Mouse (Mus musculus) liver, adult 2 months (tissue): ENCODE results near the gene Hoxb2. TPM values are rescaled to one million over a fixed set of nuclear protein-coding genes. Genes with fewer than 3 reads are reported as not detected.
A peak's percentile ranks its signal among the peaks of the same experiment; 100 is the strongest.

Experiments
- DNase-seq: peaks from one replicate; pipeline ENCODE4 v3.0.0-alpha.2; 2011; ENCODE audit warnings: low read depth, low spot score; ENCODE audit errors: extremely low read depth
- H3K27ac ChIP-seq: fragments of 200-500 bp; replicated peaks from 2 replicates; pipeline ENCODE4 v1.5.1; 2012; ENCODE audit warnings: low read depth, mild to moderate bottlenecking, control low read depth, inconsistent platforms, low read length; ENCODE audit not compliant: insufficient read depth
- H3K27me3 ChIP-seq: fragments of 200-500 bp; 2 replicates; pipeline ENCODE4 v1.6.1; 2012; ENCODE audit warnings: mild to moderate bottlenecking, moderate library complexity, low read length, inconsistent platforms; ENCODE audit not compliant: control insufficient read depth, insufficient read depth
- H3K36me3 ChIP-seq: fragments of 200-500 bp; 2 replicates; pipeline ENCODE4 v1.6.1; 2012; ENCODE audit warnings: low read length, inconsistent platforms; ENCODE audit not compliant: control insufficient read depth, insufficient read depth
- H3K4me1 ChIP-seq: fragments of 200-500 bp; 2 replicates; pipeline ENCODE4 v1.6.1; 2011; ENCODE audit warnings: low read length; ENCODE audit not compliant: control insufficient read depth, insufficient read depth
- H3K4me3 ChIP-seq: fragments of 200-500 bp; 2 replicates; pipeline ENCODE4 v1.5.1; 2011; ENCODE audit warnings: low read depth, mild to moderate bottlenecking, control low read depth, low read length, moderate library complexity; ENCODE audit not compliant: insufficient read depth
- H3K79me2 ChIP-seq: fragments of 200-500 bp; 2 replicates; pipeline ENCODE4 v1.6.1; 2012; ENCODE audit warnings: inconsistent platforms, mild to moderate bottlenecking, low read length, moderate library complexity; ENCODE audit not compliant: control insufficient read depth, insufficient read depth
- H3K9ac ChIP-seq: fragments of 200-500 bp; 2 replicates; pipeline ENCODE4 v1.6.1; 2012; ENCODE audit warnings: low read depth, mild to moderate bottlenecking, control low read depth, inconsistent platforms, low read length
- CTCF ChIP-seq: fragments of 200-500 bp; IDR thresholded peaks from 2 replicates; pipeline ENCODE4 v1.5.1; 2011; ENCODE audit warnings: low read depth, low read length, control low read depth
- POLR2A ChIP-seq: fragments of 200-500 bp; IDR thresholded peaks from 2 replicates; pipeline ENCODE4 v1.6.1; 2011; ENCODE audit warnings: low read length, control low read depth; ENCODE audit not compliant: insufficient read depth; ENCODE audit errors: extremely low read depth
- WGBS: fragments of 180-500 bp; shearing (Covaris S2); methylation state at CpG from one replicate; pipeline ENCODE4 v1.1.7; 2018; 5-methylcytosine and 5-hydroxymethylcytosine counted together
- polyA plus RNA-seq: library from polyadenylated mRNA; depleted of rRNA; stranded (reverse); fragments of >200 nt; gene quantifications from 2 replicates; pipeline ENCODE4 v1.2.3, GENCODE M21; 2012
- total RNA-seq: library from RNA; depleted of rRNA; stranded (reverse); fragments of >200 nt; gene quantifications from 2 replicates; pipeline ENCODE4 v1.2.3, GENCODE M21; 2014

The Hoxb2 gene
- total and polyA plus RNA-seq, 2 experiments = 0.46 to 1.3 TPM

DNA sequence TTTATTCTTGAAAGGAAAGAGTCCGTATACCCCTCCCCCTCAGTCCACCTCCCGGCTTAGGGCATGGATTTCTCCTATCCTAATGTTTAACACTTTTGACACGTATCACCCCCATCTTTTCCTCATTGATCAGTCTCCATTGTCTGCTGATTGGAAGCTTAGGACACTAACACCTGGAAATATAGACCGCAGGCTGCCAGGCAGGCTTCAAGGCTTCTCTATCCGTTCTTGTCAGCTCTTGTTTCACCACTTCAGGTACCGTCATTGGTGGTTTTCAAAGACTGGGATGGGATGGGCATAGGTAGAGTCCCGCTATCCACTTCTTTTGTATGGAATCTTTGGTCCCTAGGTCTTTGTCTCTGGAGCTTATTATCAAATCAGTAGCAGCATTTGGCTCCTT is 23.2 kb upstream of the Hoxb2 start:
- Histone ChIP-seq H3K36me3 (no peaks in the 10 kb centered on the region), H3K4me3 (no peak overlapping the region), H3K9ac (no peak overlapping the region), H3K4me1 (no peaks in the 10 kb centered on the region), H3K79me2 (no peaks in the 10 kb centered on the region), H3K27ac (no peak overlapping the region), H3K27me3 (peaks cover 5% of the 10 kb centered on the region; the same call in 1 of the 2 replicates)
- no peak for TF ChIP-seq CTCF
- TF ChIP-seq POLR2A = no peak
- 26% methylated on average over 7 of the region's 7 CpGs for WGBS
- no peak for DNase-seq

DNA sequence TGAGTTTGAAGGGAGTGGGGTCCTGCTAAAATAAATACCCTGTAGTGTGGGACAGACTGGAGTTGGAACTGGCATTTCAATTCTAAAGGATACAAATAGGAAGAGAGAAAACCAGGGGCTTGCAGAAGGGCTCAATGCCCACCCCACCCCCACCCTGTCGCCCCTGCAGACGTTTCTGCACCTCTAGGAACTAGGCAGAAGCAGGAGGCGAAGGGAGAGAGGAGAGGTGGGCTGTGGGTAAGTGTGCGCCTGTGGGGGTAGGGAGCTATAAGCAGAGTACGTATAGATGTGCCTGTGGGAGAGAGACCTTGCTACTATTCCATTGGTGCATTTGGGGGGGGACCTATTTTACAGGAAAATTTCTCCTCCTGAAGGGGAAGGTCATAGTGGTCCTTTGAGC is 22.6 kb upstream of the Hoxb2 start:
- Histone ChIP-seq H3K9ac (no peak overlapping the region), H3K79me2 (no peaks in the 10 kb centered on the region), H3K27me3 (peaks cover 8% of the 10 kb centered on the region; the same call in 1 of the 2 replicates), H3K36me3 (no peaks in the 10 kb centered on the region), H3K4me3 (no peak overlapping the region), H3K27ac (no peak overlapping the region), H3K4me1 (no peaks in the 10 kb centered on the region)
- 21% methylated on average over 5 of the region's 5 CpGs for WGBS
- no peak for DNase-seq
- TF ChIP-seq CTCF (no peak), POLR2A (no peak)

DNA sequence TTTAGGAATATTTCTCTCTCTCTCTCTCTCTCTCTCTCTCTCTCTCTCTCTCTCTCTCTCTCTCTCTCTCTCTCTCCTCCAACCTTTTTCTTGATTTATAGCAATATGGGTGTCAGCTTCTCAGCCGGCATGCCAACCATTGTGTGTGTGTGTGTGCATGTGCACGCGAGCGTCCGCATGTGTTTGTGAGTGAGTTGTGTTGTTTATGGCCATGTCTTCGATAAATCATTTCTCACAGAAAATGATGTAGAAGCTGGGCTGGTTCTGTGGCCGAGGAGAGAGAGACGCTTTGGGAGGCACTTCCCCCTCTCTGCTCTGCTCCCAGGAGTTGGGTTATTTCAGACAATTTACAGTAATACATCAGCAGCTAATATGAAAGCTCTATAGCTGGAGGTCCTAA is 21.7 kb upstream of the Hoxb2 start:
- TF ChIP-seq POLR2A (no peak), CTCF (no peak)
- peaks cover 13% of the 10 kb centered on the region; the same call in 1 of the 2 replicates for H3K27me3 ChIP-seq
- no peaks in the 10 kb centered on the region for H3K36me3 ChIP-seq
- no peak overlapping the region for H3K9ac ChIP-seq
- no peak overlapping the region for H3K4me3 ChIP-seq
- no peak overlapping the region for H3K27ac ChIP-seq
- DNase-seq = no peak
- WGBS = 28% methylated on average over 8 of the region's 8 CpGs
- H3K4me1 ChIP-seq = no peaks in the 10 kb centered on the region
- H3K79me2 ChIP-seq = no peaks in the 10 kb centered on the region

DNA sequence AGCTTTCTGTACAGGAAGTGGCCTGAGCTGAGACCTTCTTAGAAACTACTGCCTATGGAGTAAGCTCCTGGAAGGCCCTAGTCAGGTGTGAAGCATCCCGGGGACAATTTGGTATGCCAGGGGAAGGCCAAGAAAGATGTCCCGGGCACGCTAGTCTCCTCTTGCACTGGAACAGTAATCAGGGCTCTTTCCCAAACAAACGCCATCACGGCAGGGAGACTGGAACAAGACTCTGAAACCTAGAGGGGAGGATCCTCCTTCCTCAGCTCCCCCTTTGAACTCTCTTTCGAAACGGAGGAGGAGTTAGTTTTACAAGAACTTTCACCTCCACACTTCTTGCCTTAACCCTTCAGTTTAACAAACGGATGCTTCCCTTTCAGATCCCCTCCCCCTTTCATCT is 18.2 kb upstream of the Hoxb2 start:
- TF ChIP-seq POLR2A = no peak
- H3K27me3 ChIP-seq = peaks cover 13% of the 10 kb centered on the region; the same call in 1 of the 2 replicates
- H3K9ac ChIP-seq = no peak overlapping the region

DNA sequence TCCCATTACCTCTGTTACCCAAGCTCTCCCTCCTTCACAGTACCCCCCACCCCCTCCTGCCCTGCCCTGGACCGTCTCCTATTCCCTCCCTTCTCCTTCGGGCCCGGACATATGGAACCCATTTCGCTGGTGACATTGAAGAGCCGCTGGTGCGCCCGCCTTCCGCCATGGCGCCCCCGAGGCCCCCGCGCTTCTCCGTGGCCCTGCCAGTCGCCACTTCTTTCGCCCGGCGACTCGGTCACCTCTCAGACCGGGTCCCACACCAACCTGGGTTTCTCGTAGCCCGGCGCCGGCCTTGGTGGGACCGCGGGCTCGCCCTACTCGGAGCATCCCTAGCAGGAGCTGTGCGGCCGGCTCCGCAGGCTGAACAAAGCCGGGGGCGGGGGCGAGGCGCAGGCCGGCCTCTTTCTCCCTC is 17.7 kb upstream of the Hoxb2 start:
- peak overlapping the region; percentile 53 for H3K9ac ChIP-seq
- 0 out of 2 replicates have a peak, but pooled peaks cover 1% of the 10 kb centered on the region for H3K4me1 ChIP-seq
- H3K79me2 ChIP-seq = no peaks in the 10 kb centered on the region
- no peak for DNase-seq
- peaks cover 13% of the 10 kb centered on the region; the same call in 1 of the 2 replicates for H3K27me3 ChIP-seq
- WGBS = 25% methylated on average over 35 of the region's 35 CpGs
- TF ChIP-seq POLR2A (no peak), CTCF (no peak)
- H3K4me3 ChIP-seq = peak overlapping the region; percentile 50; the same call in 1 of the 2 replicates
- no peak overlapping the region for H3K27ac ChIP-seq
- no peaks in the 10 kb centered on the region for H3K36me3 ChIP-seq

More for the DNA sequence above, 18.2 kb upstream of the Hoxb2 start:
- DNase-seq = no peak
- Histone ChIP-seq H3K4me1 (0 out of 2 replicates have a peak, but pooled peaks cover 1% of the 10 kb centered on the region), H3K4me3 (no peak overlapping the region), H3K36me3 (no peaks in the 10 kb centered on the region), H3K79me2 (no peaks in the 10 kb centered on the region), H3K27ac (no peak overlapping the region)
- 11% methylated on average over 8 of the region's 8 CpGs for WGBS

DNA sequence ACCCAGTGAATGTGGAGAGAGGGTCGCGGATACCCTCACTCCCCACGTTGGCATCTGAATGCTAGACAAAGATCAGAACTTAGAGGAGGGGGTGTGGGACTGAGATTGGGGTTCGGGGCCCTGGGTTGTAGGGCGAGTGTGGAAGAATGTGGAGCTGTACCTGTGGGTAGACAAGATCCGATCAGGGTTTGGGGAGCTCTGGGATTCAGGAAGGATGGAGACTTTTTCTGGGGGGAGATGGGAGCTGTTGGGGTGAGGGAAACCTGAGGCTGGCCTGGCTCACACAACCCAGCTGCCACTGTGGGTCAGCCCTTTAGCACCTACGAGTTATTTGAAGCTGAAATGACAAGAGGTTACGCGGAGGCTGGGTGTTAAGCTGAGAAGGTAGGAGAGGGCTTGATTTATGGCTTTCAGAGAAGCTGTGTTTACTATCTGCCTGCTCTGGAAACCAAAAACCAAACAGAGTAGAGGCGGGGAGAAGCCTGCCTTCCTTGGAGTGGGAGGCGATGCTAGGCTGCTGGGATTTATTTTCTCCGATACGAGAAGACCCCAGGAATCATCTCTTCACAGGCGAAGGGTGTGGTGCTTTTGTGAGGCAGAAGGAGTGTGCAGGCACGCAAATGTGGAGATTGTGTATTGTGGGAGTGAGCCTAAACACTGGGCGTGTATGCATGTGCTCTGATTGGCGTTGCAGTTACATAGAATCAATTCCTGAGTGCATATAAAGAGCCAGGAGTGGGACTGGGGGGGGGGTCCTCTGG is 16.9 kb upstream of the Hoxb2 start:
- Histone ChIP-seq H3K79me2 (no peaks in the 10 kb centered on the region), H3K27me3 (peaks cover 10% of the 10 kb centered on the region; the same call in 1 of the 2 replicates), H3K4me3 (0 out of 2 replicates have a peak overlapping the region, but pooled peaks have one; percentile 25)

More for the DNA sequence above, 16.9 kb upstream of the Hoxb2 start:
- DNase-seq = no peak
- H3K27ac ChIP-seq = no peak overlapping the region
- 0 out of 2 replicates have a peak, but pooled peaks cover 1% of the 10 kb centered on the region for H3K4me1 ChIP-seq
- TF ChIP-seq POLR2A (no peak), CTCF (no peak)
- H3K9ac ChIP-seq = 0 out of 2 replicates have a peak overlapping the region, but pooled peaks have one; percentile 38
- WGBS = 23% methylated on average over 17 of the region's 17 CpGs
- H3K36me3 ChIP-seq = no peaks in the 10 kb centered on the region
